Mouse (Mus musculus): ENCODE results near the gene Arglu1.

Gene Arglu1

DNA sequence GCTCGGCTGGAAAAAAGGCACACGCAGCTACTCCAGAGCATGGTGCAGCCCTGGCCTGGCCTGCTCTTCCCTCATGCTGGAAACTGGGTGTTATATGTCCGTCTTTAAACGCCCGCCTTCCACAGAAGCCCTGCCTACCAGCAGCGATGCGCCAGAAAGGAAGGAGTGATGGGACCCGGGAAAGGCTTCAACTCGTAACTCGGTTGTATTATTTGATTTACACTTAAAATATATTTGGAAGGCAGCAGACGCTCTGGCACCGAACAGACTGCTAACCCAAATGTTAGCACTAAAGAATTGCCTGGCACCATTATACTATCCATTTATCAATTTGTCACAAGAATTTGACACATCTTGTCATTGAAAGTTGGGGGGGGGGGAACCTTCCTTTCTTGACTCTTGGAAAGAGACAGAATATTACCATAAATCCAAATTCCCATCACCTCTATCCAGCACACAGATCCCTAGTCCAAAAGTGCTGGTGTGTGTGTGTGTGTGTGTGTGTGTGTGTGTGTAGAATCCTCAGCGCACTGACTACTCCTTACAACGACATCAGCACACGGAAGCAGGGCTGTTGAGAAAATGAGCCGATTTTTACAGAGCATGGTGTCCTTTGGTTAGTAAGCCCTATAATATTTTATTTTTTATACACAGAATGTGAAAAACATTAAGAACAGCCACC is 68.9 kb downstream of the Arglu1 start:
- DNase-seq: no peak

DNA sequence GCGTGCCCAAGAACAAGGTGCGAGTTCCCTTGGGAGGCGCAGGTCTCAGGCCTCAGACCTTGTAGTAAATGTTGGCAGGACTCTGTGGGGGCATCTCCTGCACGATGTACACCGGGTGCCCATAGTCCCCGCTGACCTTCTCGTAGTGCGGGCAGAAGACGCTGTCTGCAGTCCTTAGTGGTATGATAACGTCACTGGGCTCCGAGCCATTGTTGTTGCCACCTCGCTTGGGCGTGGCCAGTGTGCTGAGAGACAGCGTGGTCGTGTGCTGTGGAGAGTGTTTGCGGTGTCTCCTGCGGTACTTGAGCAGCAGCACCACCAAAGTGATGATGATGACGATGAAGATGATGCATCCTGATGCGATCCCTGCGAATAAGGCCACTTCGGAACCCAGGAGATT is 69.8 kb downstream of the Arglu1 start:
- DNase-seq: no peak

DNA sequence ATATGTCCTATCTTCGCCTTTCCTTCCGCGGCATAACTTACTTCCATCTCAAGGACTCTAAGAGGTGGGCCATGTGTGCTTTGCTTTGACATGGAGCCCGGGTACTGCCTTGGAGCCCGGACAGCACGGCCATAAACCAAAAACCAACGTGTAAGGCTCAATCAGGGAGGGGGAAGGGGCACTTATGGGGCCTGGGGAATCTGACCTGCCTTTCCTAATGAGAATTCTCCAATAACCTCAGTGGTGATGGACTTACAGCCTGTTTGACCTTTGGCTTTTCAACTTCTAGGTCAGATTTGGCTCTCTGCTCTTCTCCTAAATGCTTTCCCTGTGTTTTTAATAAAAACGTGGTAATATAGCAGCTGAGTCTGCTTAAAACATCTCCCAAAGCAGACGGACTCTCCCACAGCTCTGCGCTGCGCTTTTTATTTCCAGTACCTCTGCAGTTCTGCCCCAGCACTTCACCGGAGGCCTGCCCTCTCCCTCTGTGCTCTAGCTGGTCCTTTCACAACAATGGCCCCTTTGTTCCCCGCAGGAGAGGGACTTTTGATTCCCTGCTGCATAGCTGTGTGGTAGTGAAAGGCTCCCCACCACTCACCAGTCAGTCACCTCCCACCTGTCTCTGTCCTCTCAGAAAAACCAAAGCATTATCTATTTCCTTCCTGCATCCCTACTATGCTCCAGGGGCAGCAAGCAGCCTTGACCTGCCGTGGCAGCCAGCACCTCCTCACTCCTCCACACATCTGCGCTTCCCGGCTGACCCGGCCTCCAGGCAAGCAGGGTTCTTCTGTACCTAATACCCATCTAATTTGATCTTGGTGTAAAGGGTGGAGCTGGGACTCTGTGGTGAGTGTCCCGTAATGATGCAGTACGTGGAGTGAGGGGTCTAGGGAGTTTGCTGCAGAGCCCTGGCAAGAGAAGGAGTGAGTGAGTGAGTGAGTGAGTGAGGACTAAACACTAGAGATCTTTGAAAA is 70.8 kb downstream of the Arglu1 start:
- no peak for DNase-seq

Measured in thymus, postnatal 25 days (tissue).